In the genomic region with DNA sequence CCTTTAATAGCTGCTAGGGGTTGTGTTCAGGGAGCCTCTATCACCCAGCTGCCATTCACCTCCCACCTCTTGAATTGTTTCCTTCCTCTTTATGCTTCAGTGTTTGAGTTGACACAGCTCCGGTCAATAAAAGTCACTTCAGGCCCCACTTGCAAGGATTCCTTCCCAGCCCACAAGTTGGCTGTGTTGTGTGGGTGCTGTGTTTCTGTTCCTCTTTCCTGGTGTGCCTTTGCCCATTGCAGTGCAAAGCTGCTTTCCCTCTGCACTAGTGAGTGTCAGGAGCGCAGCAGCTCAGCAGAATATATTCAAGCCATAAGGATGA, we compare ENCODE assay signal across 19 mouse cellular contexts. TPM values are rescaled to one million over a fixed set of nuclear protein-coding genes. Genes with fewer than 3 reads are reported as not detected.
DNase-seq lines count a peak whose midpoint lies in the region; ATAC-seq lines count a peak whose summit lies in the region.
"Had no signal": no experiment of that assay in that cellular context is flagged by ENCODE, and none has a peak within 500 bp of the region (broad histone marks: within the 10 kb centered on the region; RNA-seq: fewer than 3 reads in every experiment).

No protein-coding gene starts in this region.

- peak; percentile 54 for DNase-seq in heart, embryonic 10.5 days (ENCODE audit: low spot score)
- peak; percentile 16 for DNase-seq in A20 (ENCODE audit: low read depth, low spot score)
- peak; percentile 25 to 28 for DNase-seq in monocyte, adult 2 months (ENCODE audit: low read depth in 1 of 2, low spot score in 2 of 2)
- DNase-seq in neural tube, embryonic 10.5 days (ENCODE audit: extremely low spot score, low spot score): no peak
- DNase-seq in left cerebral cortex, postnatal 4 days: no peak
- DNase-seq: cerebellum, adult 9-11 months; embryo, embryonic 11 days; gastrocnemius, postnatal 25 days; heart, postnatal 4 days; right cerebral cortex, adult 18-20 months had no signal

- peaks cover 79% of the 10 kb centered on the region for H3K36me3 ChIP-seq in heart, embryonic 10.5 days
- H3K36me3 ChIP-seq in heart, embryonic 11.5 days (ENCODE audit: control insufficient read depth, insufficient read depth, low read length): peaks cover 22% of the 10 kb centered on the region
- H3K36me3 ChIP-seq in midbrain, embryonic 13.5 days: peaks cover 70% of the 10 kb centered on the region

- intact Hi-C loops in left cerebral cortex, postnatal 4 days (cut with DNase I): no loop called here

- no peak overlapping the region for H3K27ac ChIP-seq in heart, embryonic 10.5 days
- no peak overlapping the region for H3K27ac ChIP-seq in heart, embryonic 11.5 days (ENCODE audit: low read depth, low read length)
- no peak overlapping the region for H3K27ac ChIP-seq in midbrain, embryonic 13.5 days
- H3K27ac ChIP-seq: embryonic facial prominence, embryonic 15.5 days; hindbrain, postnatal 0 days; limb, embryonic 12.5 days; stomach, embryonic 15.5 days had no signal

- no peaks in the 10 kb centered on the region for H3K9me3 ChIP-seq in heart, embryonic 10.5 days
- no peaks in the 10 kb centered on the region for H3K9me3 ChIP-seq in heart, embryonic 11.5 days (replicated peaks; ENCODE audit: control insufficient read depth, low read length)
- no peaks in the 10 kb centered on the region for H3K9me3 ChIP-seq in midbrain, embryonic 13.5 days
- H3K9me3 ChIP-seq: embryonic facial prominence, embryonic 15.5 days; heart, embryonic 12.5 days; limb, embryonic 12.5 days; stomach, embryonic 15.5 days had no signal

- no peak overlapping the region for H3K4me2 ChIP-seq in heart, embryonic 11.5 days
- no peak overlapping the region for H3K4me2 ChIP-seq in midbrain, embryonic 13.5 days (replicated peaks)
- H3K4me2 ChIP-seq: embryonic facial prominence, embryonic 15.5 days; heart, embryonic 12.5 days; limb, embryonic 12.5 days; midbrain, embryonic 11.5 days; stomach, embryonic 15.5 days had no signal

- no peak overlapping the region for H3K9ac ChIP-seq in heart, embryonic 11.5 days (ENCODE audit: low read depth, low read length)
- H3K9ac ChIP-seq in midbrain, embryonic 13.5 days (replicated peaks): no peak overlapping the region
- H3K9ac ChIP-seq: embryonic facial prominence, embryonic 15.5 days; heart, embryonic 12.5 days; limb, embryonic 12.5 days; stomach, embryonic 15.5 days had no signal

- ATAC-seq in heart, embryonic 11.5 days (replicated peaks; ENCODE audit: insufficient number of reproducible peaks, low FRiP score, low TSS enrichment): no peak
- peak; percentile 88 to 94 for ATAC-seq in hematopoietic stem cell, adult 5-6 weeks (replicated peaks in 1 of 2; ENCODE audit: insufficient read depth in 1 of 2, low FRiP score in 2 of 2, low TSS enrichment in 1 of 2, low read depth in 1 of 2, poor library complexity in 2 of 2, severe bottlenecking in 2 of 2)
- ATAC-seq in midbrain, embryonic 13.5 days: no peak
- ATAC-seq: hindbrain, postnatal 0 days had no signal

- no peak overlapping the region for H3K4me3 ChIP-seq in heart, embryonic 10.5 days
- H3K4me3 ChIP-seq in heart, embryonic 11.5 days (ENCODE audit: low read depth, low read length): no peak overlapping the region
- H3K4me3 ChIP-seq in midbrain, embryonic 13.5 days (replicated peaks): no peak overlapping the region
- H3K4me3 ChIP-seq: embryonic facial prominence, embryonic 15.5 days; heart, embryonic 12.5 days; limb, embryonic 12.5 days; stomach, embryonic 15.5 days had no signal

- H3K27me3 ChIP-seq in heart, embryonic 10.5 days (ENCODE audit: insufficient read depth, poor library complexity, severe bottlenecking): no peaks in the 10 kb centered on the region
- H3K27me3 ChIP-seq in heart, embryonic 11.5 days (ENCODE audit: control insufficient read depth, insufficient read depth, low read length): no peaks in the 10 kb centered on the region
- no peaks in the 10 kb centered on the region for H3K27me3 ChIP-seq in midbrain, embryonic 13.5 days
- H3K27me3 ChIP-seq: embryonic facial prominence, embryonic 15.5 days; heart, embryonic 12.5 days; limb, embryonic 12.5 days; stomach, embryonic 15.5 days had no signal

- peaks cover 5% of the 10 kb centered on the region; the same call in 1 of the 2 replicates for H3K4me1 ChIP-seq in heart, embryonic 10.5 days
- no peaks in the 10 kb centered on the region for H3K4me1 ChIP-seq in heart, embryonic 11.5 days (ENCODE audit: control insufficient read depth, insufficient read depth, low read length)
- no peaks in the 10 kb centered on the region for H3K4me1 ChIP-seq in midbrain, embryonic 13.5 days (replicated peaks)
- H3K4me1 ChIP-seq: embryonic facial prominence, embryonic 15.5 days; heart, embryonic 12.5 days; limb, embryonic 12.5 days; stomach, embryonic 15.5 days had no signal

- WGBS in heart, embryonic 10.5 days: 83% methylated on average over 2 of the region's 2 CpGs
- 86% methylated on average over 2 of the region's 2 CpGs for WGBS in heart, embryonic 11.5 days (ENCODE audit: insufficient replicate concordance)
- 88% methylated on average over 2 of the region's 2 CpGs for WGBS in midbrain, embryonic 13.5 days

RNA-seq across cellular contexts. Expression of a gene that starts 45.1 kb away (rescaled TPM):
- polyA plus RNA-seq in heart, embryonic 10.5 days (2016; fragmentation: Nextera tagmentation; extraction: Ambion mirVana): 2.7 and 3.1 TPM in 2 replicates
- 2.3 and 4.3 TPM in 2 replicates for polyA plus RNA-seq in heart, embryonic 11.5 days (2014; fragmentation: Nextera tagmentation; extraction: Ambion mirVana)
- total RNA-seq in hematopoietic stem cell, adult 5-6 weeks (2017): 26.7 and 31.3 TPM in 2 replicates
- 10 to 100 TPM; 14.1 to 16.4 TPM for total RNA-seq in left cerebral cortex, postnatal 4 days (2021)
- polyA plus RNA-seq in midbrain, embryonic 13.5 days (2015; fragmentation: Nextera tagmentation; extraction: Ambion mirVana): 3.0 and 3.1 TPM in 2 replicates

RNA-seq across cellular contexts. Expression of a gene that starts 45.3 kb away (rescaled TPM):
- polyA plus RNA-seq in heart, embryonic 10.5 days (2016; fragmentation: Nextera tagmentation; extraction: Ambion mirVana): 56.7 and 61.8 TPM in 2 replicates
- polyA plus RNA-seq in heart, embryonic 11.5 days (2014; fragmentation: Nextera tagmentation; extraction: Ambion mirVana): 66.9 and 68.1 TPM in 2 replicates
- total RNA-seq in hematopoietic stem cell, adult 5-6 weeks (2017): 77.9 and 81.3 TPM in 2 replicates
- total RNA-seq in left cerebral cortex, postnatal 4 days (2021): 10 to 100 TPM; 88.4 to 96.8 TPM
- 75.0 and 77.8 TPM in 2 replicates for polyA plus RNA-seq in midbrain, embryonic 13.5 days (2015; fragmentation: Nextera tagmentation; extraction: Ambion mirVana)

Comparison
In these comparisons a context has a peak if more than half of its experiments do, and no peak if none do; other contexts are left out.
1. DNase-seq: peak in heart, embryonic 10.5 days (single experiment), A20 (single experiment) and monocyte, adult 2 months (2 of 2); none in neural tube, embryonic 10.5 days (single experiment) and left cerebral cortex, postnatal 4 days (single experiment).
2. ATAC-seq: peak in hematopoietic stem cell, adult 5-6 weeks (2 of 2); none in heart, embryonic 11.5 days (single experiment) and midbrain, embryonic 13.5 days (single experiment).